Mouse (Mus musculus) MEL (cell line): ENCODE measurements around the gene Aven. TPM values are rescaled to one million over a fixed set of nuclear protein-coding genes. Genes with fewer than 3 reads are reported as not detected.

Experiments used
- DNase-seq: peaks from one replicate; pipeline ENCODE4 v3.0.0; 2011; ENCODE audit warnings: low read depth, low spot score
- H3K27ac ChIP-seq: 2 replicates; pipeline ENCODE4 v1.5.1; 2012; ENCODE audit warnings: low read depth, mild to moderate bottlenecking, control low read depth, low read length, moderate library complexity; ENCODE audit not compliant: control insufficient read depth
- H3K27me3 ChIP-seq, 2 experiments: fragments of 150-350 bp in 1 of 2; sonication (generic) in 1 of 2; 2 replicates each; pipeline ENCODE4 v1.6.1; 2012; ENCODE audit warnings: low read length in 2 of 2, mild to moderate bottlenecking in 2 of 2, improper control_type of control experiment in 1 of 2, moderate library complexity in 1 of 2; ENCODE audit not compliant: insufficient read depth in 2 of 2, control insufficient read depth in 1 of 2
- H3K36me3 ChIP-seq, 2 experiments: 2 replicates each; pipeline ENCODE4 v1.6.1; 2012 to 2014; ENCODE audit warnings: low read length in 2 of 2, improper control_type of control experiment in 1 of 2, inconsistent platforms in 1 of 2, mild to moderate bottlenecking in 1 of 2; ENCODE audit not compliant: insufficient read depth in 2 of 2, control insufficient read depth in 1 of 2
- H3K4me1 ChIP-seq, 2 experiments: fragments of 150-350 bp in 1 of 2; sonication (generic) in 1 of 2; 2 replicates each; pipeline ENCODE4 v1.6.1; 2012; ENCODE audit warnings: low read length in 2 of 2, improper control_type of control experiment in 1 of 2, mild to moderate bottlenecking in 1 of 2; ENCODE audit not compliant: insufficient read depth in 2 of 2, control insufficient read depth in 1 of 2
- H3K4me3 ChIP-seq, 2 experiments: fragments of 150-350 bp in 1 of 2; sonication (generic) in 1 of 2; 2 replicates each; pipeline ENCODE4 v1.5.1; 2012; ENCODE audit warnings: low read depth in 2 of 2, low read length in 2 of 2, mild to moderate bottlenecking in 2 of 2, moderate library complexity in 2 of 2, control low read depth in 1 of 2, improper control_type of control experiment in 1 of 2; ENCODE audit not compliant: control insufficient read depth in 1 of 2, insufficient read depth in 1 of 2
- H3K79me2 ChIP-seq: 2 replicates; pipeline ENCODE4 v1.6.1; 2012; ENCODE audit warnings: mild to moderate bottlenecking, low read length, moderate library complexity; ENCODE audit not compliant: control insufficient read depth, poor library complexity, insufficient read depth
- H3K9ac ChIP-seq: 2 replicates; pipeline ENCODE4 v1.6.1; 2012; ENCODE audit warnings: low read depth, mild to moderate bottlenecking, control low read depth, low read length, moderate library complexity; ENCODE audit not compliant: control insufficient read depth, poor library complexity, severe bottlenecking
- H3K9me3 ChIP-seq: fragments of 150-350 bp; sonication (generic); replicated peaks from 2 replicates; pipeline ENCODE4 v1.6.1; 2012; ENCODE audit warnings: mild to moderate bottlenecking, low read length, improper control_type of control experiment, moderate library complexity; ENCODE audit not compliant: insufficient read depth
- CHD1 ChIP-seq: IDR thresholded peaks from 2 replicates; pipeline ENCODE4 v1.6.1; 2012; ENCODE audit warnings: low read depth, mild to moderate bottlenecking, inconsistent platforms, low read length, improper control_type of control experiment
- CHD2 ChIP-seq: IDR thresholded peaks from 2 replicates; pipeline ENCODE4 v1.6.1; 2011; ENCODE audit warnings: low read length, improper control_type of control experiment
- EP300 ChIP-seq, 2 experiments: IDR thresholded peaks; 2 replicates each; pipeline ENCODE4 v1.6.1; 2011; ENCODE audit warnings: improper control_type of control experiment in 2 of 2, low read length in 2 of 2, low read depth in 1 of 2, mild to moderate bottlenecking in 1 of 2
- GABPA ChIP-seq: IDR thresholded peaks from 2 replicates; pipeline ENCODE4 v1.6.1; 2012; ENCODE audit warnings: low read depth, mild to moderate bottlenecking, inconsistent platforms, low read length, improper control_type of control experiment, moderate library complexity
- GATA1 ChIP-seq: IDR thresholded peaks from 2 replicates; pipeline ENCODE4 v1.6.1; 2011; ENCODE audit warnings: low read depth, low read length, improper control_type of control experiment
- HCFC1 ChIP-seq: IDR thresholded peaks from 2 replicates; pipeline ENCODE4 v1.6.1; 2012; ENCODE audit warnings: low read depth, mild to moderate bottlenecking, inconsistent platforms, low read length, improper control_type of control experiment, moderate library complexity
- JUND ChIP-seq: IDR thresholded peaks from 2 replicates; pipeline ENCODE4 v1.6.1; 2011; ENCODE audit warnings: low read depth, mild to moderate bottlenecking, improper control_type of control experiment, low read length
- MAZ ChIP-seq: IDR thresholded peaks from 2 replicates; pipeline ENCODE4 v1.6.1; 2012; ENCODE audit warnings: low read depth, mild to moderate bottlenecking, inconsistent platforms, low read length, improper control_type of control experiment
- MEF2A ChIP-seq: IDR thresholded peaks from 2 replicates; pipeline ENCODE4 v1.6.1; 2014; ENCODE audit warnings: low read depth, mild to moderate bottlenecking, inconsistent platforms, low read length, improper control_type of control experiment; ENCODE audit not compliant: poor library complexity, insufficient replicate concordance, severe bottlenecking; ENCODE audit errors: extremely low read depth
- MYB ChIP-seq: IDR thresholded peaks from 2 replicates; pipeline ENCODE4 v1.6.1; 2011; ENCODE audit warnings: mild to moderate bottlenecking, low read depth, low read length, improper control_type of control experiment
- NELFE ChIP-seq: IDR thresholded peaks from 2 replicates; pipeline ENCODE4 v1.6.1; 2011; ENCODE audit warnings: low read depth, low read length, improper control_type of control experiment
- POLR2A ChIP-seq, 2 experiments: IDR thresholded peaks; 2 replicates each; pipeline ENCODE4 v1.6.1; 2011 to 2012; ENCODE audit warnings: low read length in 2 of 2, mild to moderate bottlenecking in 2 of 2, control low read depth in 1 of 2, improper control_type of control experiment in 1 of 2, low read depth in 1 of 2, moderate library complexity in 1 of 2; ENCODE audit not compliant: control insufficient read depth in 1 of 2, insufficient read depth in 1 of 2, poor library complexity in 1 of 2
- POLR2AphosphoS2 ChIP-seq: IDR thresholded peaks from 2 replicates; pipeline ENCODE4 v1.6.1; 2011; ENCODE audit warnings: low read length, improper control_type of control experiment
- POLR2AphosphoS5 ChIP-seq: IDR thresholded peaks from 2 replicates; pipeline ENCODE4 v1.6.1; 2012; ENCODE audit warnings: low read depth, borderline replicate concordance, mild to moderate bottlenecking, inconsistent platforms, low read length, moderate library complexity, mixed read lengths
- RCOR1 ChIP-seq: IDR thresholded peaks from 2 replicates; pipeline ENCODE4 v1.6.1; 2012; ENCODE audit warnings: low read depth, mild to moderate bottlenecking, inconsistent platforms, low read length, improper control_type of control experiment
- SIN3A ChIP-seq: IDR thresholded peaks from 2 replicates; pipeline ENCODE4 v1.6.1; 2012; ENCODE audit warnings: low read length, improper control_type of control experiment, inconsistent platforms
- TAL1 ChIP-seq: IDR thresholded peaks from 2 replicates; pipeline ENCODE4 v1.6.1; 2012; ENCODE audit warnings: mild to moderate bottlenecking, inconsistent platforms, low read length, moderate library complexity, mixed read lengths
- TBP ChIP-seq: IDR thresholded peaks from 2 replicates; pipeline ENCODE4 v1.8.0; 2011; ENCODE audit warnings: low read depth, low read length, improper control_type of control experiment
- TCF12 ChIP-seq: IDR thresholded peaks from 2 replicates; pipeline ENCODE4 v1.6.1; 2014; ENCODE audit warnings: low read depth, mild to moderate bottlenecking, inconsistent platforms, low read length, improper control_type of control experiment, moderate library complexity
- UBTF ChIP-seq: IDR thresholded peaks from 2 replicates; pipeline ENCODE4 v1.6.1; 2012; ENCODE audit warnings: low read depth, mild to moderate bottlenecking, inconsistent platforms, low read length, improper control_type of control experiment, moderate library complexity, borderline replicate concordance; ENCODE audit not compliant: insufficient read depth
- USF1 ChIP-seq: IDR thresholded peaks from 2 replicates; pipeline ENCODE4 v1.6.1; 2014; ENCODE audit warnings: low read depth, mild to moderate bottlenecking, inconsistent platforms, low read length, improper control_type of control experiment, moderate library complexity
- USF2 ChIP-seq, 2 experiments: IDR thresholded peaks; 2 replicates each; pipeline ENCODE4 v1.6.1; 2011 to 2012; ENCODE audit warnings: improper control_type of control experiment in 2 of 2, low read length in 2 of 2, borderline replicate concordance in 1 of 2, inconsistent platforms in 1 of 2, low read depth in 1 of 2, mild to moderate bottlenecking in 1 of 2; ENCODE audit not compliant: insufficient read depth in 1 of 2
- ZMIZ1 ChIP-seq: IDR thresholded peaks from 2 replicates; pipeline ENCODE4 v1.6.1; 2012; ENCODE audit warnings: low read depth, mild to moderate bottlenecking, inconsistent platforms, low read length, improper control_type of control experiment, moderate library complexity
- ZNF384 ChIP-seq: IDR thresholded peaks from 2 replicates; pipeline ENCODE4 v1.6.1; 2012; ENCODE audit warnings: low read depth, mild to moderate bottlenecking, inconsistent platforms, low read length, improper control_type of control experiment
- polyA plus RNA-seq, 2 experiments: library from polyadenylated mRNA; stranded (reverse) in 1 of 2; unstranded in 1 of 2; fragments of >175 nt in 1 of 2; fragments of >200 nt in 1 of 2; gene quantifications; 2 replicates each; pipeline versions ENCODE4 v1.2.1 to v1.2.4; 2012; ENCODE audit warnings: low replicate concordance in 2 of 2, low read depth in 1 of 2; ENCODE audit not compliant: insufficient read length in 2 of 2, insufficient read depth in 1 of 2, missing spikeins in 1 of 2
- total RNA-seq: library from RNA; depleted of rRNA; stranded (reverse); fragments of 300-350 nt; gene quantifications from 2 replicates; pipeline ENCODE4 v1.2.3, GENCODE M21; 2012

Gene Aven
- total and polyA plus RNA-seq, 3 experiments, result 33.4 to 72.8 (median 50.3) TPM

GRCm38 (mm10) chr2:112470961-112471381 is 21.8 kb upstream of the Aven start (continued):
- TF ChIP-seq UBTF, result no peak
- no peak for TF ChIP-seq POLR2AphosphoS2
- TF ChIP-seq MEF2A, result no peak
- no peak for TF ChIP-seq NELFE
- no peak for TF ChIP-seq CHD2

- H3K36me3 ChIP-seq, result peaks cover 0 to 8% of the 10 kb centered on the region in 2 experiments; a peak in 2 of 4 replicates
- H3K79me2 ChIP-seq, result no peaks in the 10 kb centered on the region
- H3K4me1 ChIP-seq, result no peaks in the 10 kb centered on the region
- H3K9ac ChIP-seq, result no peak overlapping the region
- no peak for TF ChIP-seq GATA1
- no peak for TF ChIP-seq GABPA
- no peak for TF ChIP-seq RCOR1
- TF ChIP-seq JUND, result no peak
- TF ChIP-seq POLR2AphosphoS5, result no peak
- TF ChIP-seq TBP, result no peak
- no peak for TF ChIP-seq CHD2
- no peak for TF ChIP-seq CHD1
- TF ChIP-seq HCFC1, result no peak
- no peak for TF ChIP-seq USF2 (IDR thresholded peaks at IDR 0.05; ENCODE audit: borderline replicate concordance in 1 of 2, insufficient read depth in 1 of 2, low read depth in 1 of 2, low read length in 2 of 2)
- TF ChIP-seq ZNF384, result no peak
- no peak for TF ChIP-seq POLR2AphosphoS2
- TF ChIP-seq NELFE, result no peak
- TF ChIP-seq ZMIZ1, result no peak
- H3K9me3 ChIP-seq, result no peaks in the 10 kb centered on the region
- H3K27ac ChIP-seq, result no peak overlapping the region
- no peak overlapping the region for H3K4me3 ChIP-seq
- no peaks in the 10 kb centered on the region; a peak in 1 of 4 replicates for H3K27me3 ChIP-seq
- DNase-seq, result no peak
Measured at GRCm38 (mm10) chr2:112472076-112472475, 20.7 kb upstream of the Aven start.

- H3K27me3 ChIP-seq, result no peaks in the 10 kb centered on the region; a peak in 1 of 4 replicates
- H3K79me2 ChIP-seq, result no peaks in the 10 kb centered on the region
- no peak overlapping the region for H3K4me3 ChIP-seq
- no peaks in the 10 kb centered on the region for H3K36me3 ChIP-seq
- no peaks in the 10 kb centered on the region for H3K4me1 ChIP-seq
- TF ChIP-seq TBP (no peak), POLR2A (IDR thresholded peaks at IDR 0.05; ENCODE audit: control insufficient read depth in 1 of 2, insufficient read depth in 1 of 2, low read depth in 1 of 2, low read length in 2 of 2, poor library complexity in 1 of 2) (no peak), MYB (no peak), TCF12 (no peak), EP300 (IDR thresholded peaks at IDR 0.05; ENCODE audit: low read depth in 1 of 2, low read length in 2 of 2) (no peak), USF2 (IDR thresholded peaks at IDR 0.05; ENCODE audit: borderline replicate concordance in 1 of 2, insufficient read depth in 1 of 2, low read depth in 1 of 2, low read length in 2 of 2) (no peak), NELFE (no peak), GATA1 (no peak), USF1 (no peak), RCOR1 (no peak), GABPA (no peak), TAL1 (no peak), CHD1 (no peak), MAZ (no peak), SIN3A (no peak)
- no peak overlapping the region for H3K9ac ChIP-seq
- no peak overlapping the region for H3K27ac ChIP-seq
- H3K9me3 ChIP-seq, result no peaks in the 10 kb centered on the region
- no peak for DNase-seq
Measured at GRCm38 (mm10) chr2:112474997-112475724, 17.6 kb upstream of the Aven start.
